ENCODE assay signal across 21 mouse cellular contexts in the genomic region with DNA sequence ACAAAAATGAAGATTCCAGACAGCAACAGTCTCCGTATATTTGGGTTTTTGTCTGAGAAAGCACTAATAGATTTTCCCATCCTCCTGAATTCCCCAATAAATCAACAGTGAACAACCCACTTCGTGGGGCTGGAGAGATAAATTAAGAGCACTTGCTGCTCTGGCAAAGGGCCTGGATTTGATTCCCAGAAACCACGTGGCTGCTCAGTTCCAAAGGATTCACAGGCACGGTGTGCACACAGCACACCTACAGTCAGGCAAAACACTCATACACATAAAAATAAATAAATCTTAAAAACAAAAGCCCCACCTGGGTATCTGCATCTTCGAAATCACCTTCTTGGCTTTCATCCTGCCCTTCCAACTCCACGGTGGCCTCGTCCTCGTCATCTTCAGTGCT. TPM values are rescaled to one million over a fixed set of nuclear protein-coding genes. Genes with fewer than 3 reads are reported as not detected.
DNase-seq lines count a peak whose midpoint lies in the region; ATAC-seq and TF ChIP-seq lines count a peak whose summit lies in the region.
"Had no signal": no experiment of that assay in that cellular context is flagged by ENCODE, and none has a peak within 500 bp of the region (broad histone marks: within the 10 kb centered on the region; RNA-seq: fewer than 3 reads in every experiment).

No protein-coding gene starts in this region.

- H3K79me2 ChIP-seq in CH12.LX (replicated peaks; ENCODE audit: control insufficient read depth, extremely low read depth, insufficient read depth, poor library complexity, severe bottlenecking), result peaks cover 50% of the 10 kb centered on the region

- H3K9me3 ChIP-seq in heart, embryonic 12.5 days (replicated peaks), result no peaks in the 10 kb centered on the region
- H3K9me3 ChIP-seq in CH12.LX (replicated peaks; ENCODE audit: low read length), result no peaks in the 10 kb centered on the region
- H3K9me3 ChIP-seq: embryonic facial prominence, embryonic 13.5 days; forebrain, embryonic 12.5 days had no signal

- H3K36me3 ChIP-seq in heart, embryonic 12.5 days, result peaks cover 49% of the 10 kb centered on the region
- H3K36me3 ChIP-seq in CH12.LX (replicated peaks in 1 of 2; ENCODE audit: control insufficient read depth in 1 of 2, insufficient read depth in 1 of 2, low read length in 1 of 2), result peaks cover 47 to 60% of the 10 kb centered on the region in 2 experiments

- no peak for TF ChIP-seq RAD21 in CH12.LX (IDR thresholded peaks at IDR 0.05; ENCODE audit: low read depth, low read length)

- intact Hi-C loops in gastrocnemius, adult 2 months (cut with DNase I), result no loop called here
- intact Hi-C loops in heart, postnatal 10 days (cut with DNase I), result no loop called here
- intact Hi-C loops in heart, postnatal 14 days (cut with DNase I), result no loop called here

- in situ Hi-C loops in CH12.LX (cut with MboI; ENCODE audit: low pct_ligation_motif_present, low pct_unique_long_range_greater_than_20kb, low sequenced_read_pairs), result no loop called here

- H3K4me1 ChIP-seq in heart, embryonic 12.5 days (replicated peaks), result peaks cover 10% of the 10 kb centered on the region
- peaks cover 3 to 28% of the 10 kb centered on the region in 2 experiments for H3K4me1 ChIP-seq in CH12.LX (ENCODE audit: control insufficient read depth in 1 of 2, insufficient read depth in 2 of 2)

- DNase-seq in gastrocnemius, adult 2 months, result peak; percentile 37
- DNase-seq in gastrocnemius, postnatal 10 days, result no peak
- DNase-seq in heart, postnatal 10 days, result peak; percentile 48 to 54
- no peak for DNase-seq in CH12.LX (ENCODE audit: extremely low read depth)
- peak; percentile 11 to 34 for DNase-seq in heart, postnatal 14 days
- no peak for DNase-seq in adrenal gland, postnatal 14 days
- no peak for DNase-seq in thymus, postnatal 36 days
- DNase-seq: adrenal gland, postnatal 10 days; B cell, adult 2 months; cerebellum, adult 18-20 months; cerebellum, adult 9-11 months; cerebellum, postnatal 36 days; gastrocnemius, postnatal 25 days; kidney, adult 8-10 months had no signal

- dilution Hi-C loops in CH12.LX (cut with MboI; ENCODE audit: extremely low pct_ligation_motif_present, extremely low pct_unique_long_range_greater_than_20kb, low sequenced_read_pairs), result no loop called here

- peak overlapping the region; percentile 57 for H3K27ac ChIP-seq in gastrocnemius, adult 2 months
- H3K27ac ChIP-seq in heart, embryonic 12.5 days (ENCODE audit: poor library complexity, severe bottlenecking), result no peak overlapping the region
- no peak overlapping the region for H3K27ac ChIP-seq in CH12.LX (ENCODE audit: insufficient read depth, low read depth)
- H3K27ac ChIP-seq: embryonic facial prominence, embryonic 13.5 days; forebrain, embryonic 12.5 days; hindbrain, embryonic 14.5 days had no signal

- no peak for TF ChIP-seq CTCF in gastrocnemius, adult 2 months (IDR thresholded peaks at IDR 0.05)
- TF ChIP-seq CTCF in CH12.LX (conservative IDR thresholded peaks at IDR 0.05 in 1 of 2, IDR thresholded peaks at IDR 0.05 in 1 of 2; ENCODE audit: low read depth in 2 of 2, low read length in 2 of 2), result no peak

- WGBS in heart, embryonic 12.5 days, result 90% methylated on average over 8 of the region's 8 CpGs

- no peak for ATAC-seq in heart, embryonic 12.5 days (ENCODE audit: insufficient number of reproducible peaks, low FRiP score)
- ATAC-seq: CD4-positive, CD25-positive, alpha-beta regulatory T cell, adult 4 months; forebrain, embryonic 16.5 days; intestine, embryonic 16.5 days had no signal

- no peak overlapping the region for H3K4me3 ChIP-seq in gastrocnemius, adult 2 months
- H3K4me3 ChIP-seq in heart, embryonic 12.5 days, result no peak overlapping the region
- H3K4me3 ChIP-seq in CH12.LX (replicated peaks in 1 of 3; ENCODE audit: low read depth in 2 of 3, low read length in 2 of 3, poor library complexity in 1 of 3), result no peak overlapping the region
- H3K4me3 ChIP-seq: embryonic facial prominence, embryonic 13.5 days; forebrain, embryonic 12.5 days had no signal

- TF ChIP-seq POLR2A in CH12.LX (IDR thresholded peaks at IDR 0.05; ENCODE audit: low read depth, low read length), result no peak

- no peak overlapping the region for H3K9ac ChIP-seq in heart, embryonic 12.5 days
- H3K9ac ChIP-seq in CH12.LX (ENCODE audit: insufficient read depth, low read depth), result 0 out of 2 replicates have a peak overlapping the region, but pooled peaks have one; percentile 11
- H3K9ac ChIP-seq: forebrain, embryonic 12.5 days; hindbrain, embryonic 14.5 days had no signal

- no peaks in the 10 kb centered on the region for H3K27me3 ChIP-seq in heart, embryonic 12.5 days (replicated peaks)
- no peaks in the 10 kb centered on the region for H3K27me3 ChIP-seq in CH12.LX (replicated peaks)
- H3K27me3 ChIP-seq: embryonic facial prominence, embryonic 13.5 days; forebrain, embryonic 12.5 days had no signal

- H3K4me2 ChIP-seq in heart, embryonic 12.5 days, result no peak overlapping the region
- no peak overlapping the region for H3K4me2 ChIP-seq in CH12.LX (ENCODE audit: insufficient read depth, low read depth, poor library complexity, severe bottlenecking)
- H3K4me2 ChIP-seq: embryonic facial prominence, embryonic 13.5 days; forebrain, embryonic 12.5 days; hindbrain, embryonic 14.5 days had no signal

- no peak for TF ChIP-seq EP300 in CH12.LX (IDR thresholded peaks at IDR 0.05; ENCODE audit: low read length)

TF ChIP-seq in CH12.LX, 34 proteins besides CTCF, POLR2A, EP300 and RAD21 (continues in another document):
- no peak for TF ChIP-seq MAZ (IDR thresholded peaks at IDR 0.05; ENCODE audit: low read depth, low read length)
- TF ChIP-seq JUN (IDR thresholded peaks at IDR 0.05; ENCODE audit: insufficient read depth, low read depth, low read length), result no peak
- no peak for TF ChIP-seq BHLHE40 (IDR thresholded peaks at IDR 0.05; ENCODE audit: low read depth, low read length)
- TF ChIP-seq KAT2A (IDR thresholded peaks at IDR 0.05; ENCODE audit: insufficient replicate concordance, low read length), result no peak
- no peak for TF ChIP-seq MAX (IDR thresholded peaks at IDR 0.05; ENCODE audit: low read length)
- no peak for TF ChIP-seq IRF4 (IDR thresholded peaks at IDR 0.05; ENCODE audit: low read depth, low read length)
- no peak for TF ChIP-seq ETS1 (conservative IDR thresholded peaks at IDR 0.05; ENCODE audit: low read depth, low read length)
- no peak for TF ChIP-seq MYC (IDR thresholded peaks at IDR 0.05; ENCODE audit: low read depth, low read length)
- TF ChIP-seq USF2 (conservative IDR thresholded peaks at IDR 0.05; ENCODE audit: low read depth, low read length), result no peak
- TF ChIP-seq SIN3A (IDR thresholded peaks at IDR 0.05; ENCODE audit: low read length), result no peak
- TF ChIP-seq ZMIZ1 (IDR thresholded peaks at IDR 0.05; ENCODE audit: low read depth, low read length), result no peak
- TF ChIP-seq NELFE (IDR thresholded peaks at IDR 0.05; ENCODE audit: low read depth, low read length), result no peak
- no peak for TF ChIP-seq TBP (conservative IDR thresholded peaks at IDR 0.05; ENCODE audit: low read depth, low read length)

RNA-seq across cellular contexts. Expression of a gene that starts 3.4 kb away (rescaled TPM):
- total RNA-seq in gastrocnemius, adult 2 months (2021), result 10 to 100 TPM; 68.3 to 78.9 TPM
- total RNA-seq in gastrocnemius, postnatal 10 days (2021), result 10 to 100 TPM; 73.6 to 75.8 TPM
- 10 to 100 TPM; 79.9 to 83.2 TPM for total RNA-seq in heart, postnatal 10 days (2021)
- 90.3 and 93.1 TPM in 2 replicates for polyA plus RNA-seq in heart, embryonic 12.5 days (2016; fragmentation: Nextera tagmentation; extraction: Ambion mirVana)
- 53.2 and 66.7 TPM in 2 replicates for total RNA-seq in CH12.LX (2012; rRNA removed)
- 44.5 and 46.1 TPM in 2 replicates for total RNA-seq in CH12.LX (2014; rRNA removed)
- 80.8 and 94.1 TPM in 2 replicates for polyA plus RNA-seq in CH12.LX (2012; ENCODE audit: insufficient read length, low read depth)
- total RNA-seq in heart, postnatal 14 days (2021), result 10 to 100 TPM; 74.4 to 76.0 TPM
- 116 and 120 TPM in 2 replicates for total RNA-seq in adrenal gland, postnatal 14 days (2021)

RNA-seq across cellular contexts. Expression of a gene that starts 4.0 kb away (rescaled TPM):
- 10 to 100 TPM; 24.3 to 24.7 TPM for total RNA-seq in gastrocnemius, adult 2 months (2021)
- 10 to 100 TPM; 30.1 to 35.8 TPM for total RNA-seq in gastrocnemius, postnatal 10 days (2021)
- total RNA-seq in heart, postnatal 10 days (2021), result 10 to 100 TPM; 37.3 to 38.8 TPM
- 59.1 and 60.7 TPM in 2 replicates for polyA plus RNA-seq in heart, embryonic 12.5 days (2016; fragmentation: Nextera tagmentation; extraction: Ambion mirVana)
- total RNA-seq in CH12.LX (2012; rRNA removed) (63.8 and 69.0 TPM in 2 replicates), CH12.LX (2014; rRNA removed) (65.3 and 65.5 TPM in 2 replicates)
- polyA plus RNA-seq in CH12.LX (2012; ENCODE audit: insufficient read length, low read depth), result 89.1 and 94.6 TPM in 2 replicates
- 10 to 100 TPM; 29.2 to 30.0 TPM for total RNA-seq in heart, postnatal 14 days (2021)
- 51.5 and 59.9 TPM in 2 replicates for total RNA-seq in adrenal gland, postnatal 14 days (2021)

RNA-seq across cellular contexts. Expression of a gene that starts 10.8 kb away (rescaled TPM):
- total RNA-seq in gastrocnemius, adult 2 months (2021), result 10 to 100 TPM; 10.0 to 10.5 TPM
- total RNA-seq in gastrocnemius, postnatal 10 days (2021), result 10 to 100 TPM; 21.5 to 22.8 TPM
- total RNA-seq in heart, postnatal 10 days (2021), result 10 to 100 TPM; 11.1 to 12.9 TPM
- polyA plus RNA-seq in heart, embryonic 12.5 days (2016; fragmentation: Nextera tagmentation; extraction: Ambion mirVana), result 22.4 and 22.6 TPM in 2 replicates
- total RNA-seq in CH12.LX (2012; rRNA removed), result 36.8 and 39.4 TPM in 2 replicates
- 40.1 and 41.7 TPM in 2 replicates for total RNA-seq in CH12.LX (2014; rRNA removed)
- 48.7 and 51.7 TPM in 2 replicates for polyA plus RNA-seq in CH12.LX (2012; ENCODE audit: insufficient read length, low read depth)
- total RNA-seq in heart, postnatal 14 days (2021), result 1 to 10 TPM; 8.7 TPM
- 12.1 and 12.5 TPM in 2 replicates for total RNA-seq in adrenal gland, postnatal 14 days (2021)

RNA-seq across cellular contexts. Expression of a gene that starts 43.1 kb away (rescaled TPM):
- total RNA-seq in gastrocnemius, adult 2 months (2021), result 10 to 100 TPM; 21.9 to 22.3 TPM
- 10 to 100 TPM; 27.4 to 32.8 TPM for total RNA-seq in gastrocnemius, postnatal 10 days (2021)
- 10 to 100 TPM; 22.3 to 24.7 TPM for total RNA-seq in heart, postnatal 10 days (2021)
- 45.3 and 45.9 TPM in 2 replicates for polyA plus RNA-seq in heart, embryonic 12.5 days (2016; fragmentation: Nextera tagmentation; extraction: Ambion mirVana)
- total RNA-seq in CH12.LX (2012; rRNA removed) (178 and 269 TPM in 2 replicates), CH12.LX (2014; rRNA removed) (215 and 223 TPM in 2 replicates)
- polyA plus RNA-seq in CH12.LX (2012; ENCODE audit: insufficient read length, low read depth), result 298 and 354 TPM in 2 replicates
- 10 to 100 TPM; 19.3 to 21.4 TPM for total RNA-seq in heart, postnatal 14 days (2021)
- 66.1 and 77.0 TPM in 2 replicates for total RNA-seq in adrenal gland, postnatal 14 days (2021)

RNA-seq across cellular contexts. Expression of a gene that starts 43.2 kb away (rescaled TPM):
- 100 to 1,000 TPM; 121 to 132 TPM for total RNA-seq in gastrocnemius, adult 2 months (2021)
- 100 to 1,000 TPM; 134 to 152 TPM for total RNA-seq in gastrocnemius, postnatal 10 days (2021)
- total RNA-seq in heart, postnatal 10 days (2021), result 100 to 1,000 TPM; 107 to 109 TPM
- polyA plus RNA-seq in heart, embryonic 12.5 days (2016; fragmentation: Nextera tagmentation; extraction: Ambion mirVana), result 247 and 253 TPM in 2 replicates
- total RNA-seq in CH12.LX (2012; rRNA removed) (250 and 344 TPM in 2 replicates), CH12.LX (2014; rRNA removed) (139 and 151 TPM in 2 replicates)
- 344 and 352 TPM in 2 replicates for polyA plus RNA-seq in CH12.LX (2012; ENCODE audit: insufficient read length, low read depth)
- total RNA-seq in heart, postnatal 14 days (2021), result 100 to 1,000 TPM in 1 of 2 experiments, 10 to 100 TPM in 1; 99.9 to 105 TPM
- 141 and 146 TPM in 2 replicates for total RNA-seq in adrenal gland, postnatal 14 days (2021)

Comparison
In these comparisons a context has a peak if more than half of its experiments do, and no peak if none do; other contexts are left out.
1. DNase-seq: peak in gastrocnemius, adult 2 months (single experiment), heart, postnatal 10 days (2 of 2) and heart, postnatal 14 days (2 of 2); none in gastrocnemius, postnatal 10 days (single experiment), CH12.LX (single experiment), adrenal gland, postnatal 14 days (single experiment) and thymus, postnatal 36 days (0 of 2).